Mouse (Mus musculus) liver, embryonic 14.5 days (tissue): Measurements from ENCODE around the gene Ankrd52. TPM values are rescaled to one million over a fixed set of nuclear protein-coding genes. Genes with fewer than 3 reads are reported as not detected.

Source experiments
- ATAC-seq: fragments of 200-750 bp; cut with Nextera tagmentation; 2 replicates; pipeline ENCODE4 v1.8.0; 2017; ENCODE audit warnings: moderate number of reproducible peaks, mild to moderate bottlenecking, moderate library complexity; ENCODE audit not compliant: insufficient read depth
- DNase-seq, 3 experiments: peaks; one replicate each; pipeline ENCODE4 v3.0.0-alpha.2; 2012 to 2013; ENCODE audit warnings: low read depth in 3 of 3, low spot score in 3 of 3
- H3K27ac ChIP-seq: fragments of 300-500 bp; sonication (generic); 2 replicates; pipeline ENCODE4 v1.5.1; 2014; ENCODE audit warnings: moderate library complexity, mild to moderate bottlenecking, control low read depth, inconsistent platforms
- H3K27me3 ChIP-seq: fragments of 300-500 bp; sonication (generic); 2 replicates; pipeline ENCODE4 v1.6.1; 2014; ENCODE audit warnings: mild to moderate bottlenecking, low read length, moderate library complexity; ENCODE audit not compliant: control insufficient read depth, insufficient read depth
- H3K36me3 ChIP-seq: fragments of 300-500 bp; sonication (generic); replicated peaks from 2 replicates; pipeline ENCODE4 v1.6.1; 2014; ENCODE audit warnings: low read depth; ENCODE audit not compliant: control insufficient read depth, insufficient read depth
- H3K4me1 ChIP-seq, 2 experiments: fragments of 200-500 bp in 1 of 2; fragments of 300-500 bp in 1 of 2; sonication (generic) in 1 of 2; replicated peaks; 2 replicates each; pipeline ENCODE4 v1.6.1; 2012 to 2014; ENCODE audit warnings: antibody characterized with exemption in 1 of 2, inconsistent platforms in 1 of 2, low read length in 1 of 2; ENCODE audit not compliant: control insufficient read depth in 2 of 2, insufficient read depth in 2 of 2
- H3K4me2 ChIP-seq: fragments of 300-500 bp; sonication (generic); 2 replicates; pipeline ENCODE4 v1.6.1; 2014; ENCODE audit warnings: low read depth, mild to moderate bottlenecking, control low read depth, moderate library complexity
- H3K4me3 ChIP-seq, 2 experiments: fragments of 200-500 bp in 1 of 2; fragments of 300-500 bp in 1 of 2; sonication (generic) in 1 of 2; 2 replicates each; pipeline ENCODE4 v1.5.1; 2012 to 2014; ENCODE audit warnings: low read depth in 2 of 2, low read length in 2 of 2, mild to moderate bottlenecking in 2 of 2, control low read depth in 1 of 2, inconsistent platforms in 1 of 2, moderate library complexity in 1 of 2; ENCODE audit not compliant: insufficient read depth in 1 of 2
- H3K9ac ChIP-seq: fragments of 300-500 bp; sonication (generic); replicated peaks from 2 replicates; pipeline ENCODE4 v1.6.1; 2014; ENCODE audit warnings: mild to moderate bottlenecking, control low read depth, moderate library complexity
- H3K9me3 ChIP-seq: fragments of 300-500 bp; sonication (generic); 2 replicates; pipeline ENCODE4 v1.6.1; 2016; ENCODE audit warnings: low read length, mixed read lengths; ENCODE audit not compliant: control insufficient read depth
- CTCF ChIP-seq: IDR thresholded peaks from 2 replicates; pipeline ENCODE4 v1.5.1; 2016; ENCODE audit warnings: antibody characterized with exemption, low read depth, control low read depth
- EP300 ChIP-seq: IDR thresholded peaks from 2 replicates; pipeline ENCODE4 v1.6.1; 2016; ENCODE audit warnings: antibody characterized with exemption, low read depth
- WGBS: fragments of 180-500 bp; shearing (Covaris S2); extraction: QIAGEN DNeasy Blood & Tissue Kit; methylation state at CpG from one replicate; pipeline ENCODE4 v1.1.7; 2014; ENCODE audit not compliant: insufficient replicate concordance; 5-methylcytosine and 5-hydroxymethylcytosine counted together
- polyA plus RNA-seq, 2 experiments: library from polyadenylated mRNA; depleted of rRNA in 1 of 2; stranded (reverse) in 1 of 2; unstranded in 1 of 2; fragments of >200 nt; fragmentation: Nextera tagmentation in 1 of 2; extraction: Ambion mirVana in 1 of 2; gene quantifications; 2 replicates each; pipeline versions ENCODE4 v1.2.1 to v1.2.3; 2012 to 2014

The Ankrd52 gene
- polyA plus RNA-seq, 2 experiments: 4.3 to 7.4 TPM

GRCm38 (mm10) chr10:128343436-128343835 is 33.5 kb upstream of the Ankrd52 start:
- Histone ChIP-seq H3K4me1 (peaks cover 51 to 52% of the 10 kb centered on the region in 2 experiments), H3K4me2 (peak overlapping the region; percentile 28), H3K9ac (no peak overlapping the region), H3K27ac (peak overlapping the region; percentile 56), H3K4me3 (no peak overlapping the region), H3K9me3 (no peaks in the 10 kb centered on the region), H3K36me3 (peaks cover 15% of the 10 kb centered on the region), H3K27me3 (no peaks in the 10 kb centered on the region)
- DNase-seq (no peak), ATAC-seq (no peak)
- WGBS: 79% methylated on average over 1 of the region's 1 CpGs
- TF ChIP-seq CTCF (no peak), EP300 (no peak)

- ATAC-seq: peak; percentile 88
- H3K27me3 ChIP-seq: no peaks in the 10 kb centered on the region
- H3K27ac ChIP-seq: peak overlapping the region; percentile 92
- WGBS: 8% methylated on average over 7 of the region's 7 CpGs
- peak overlapping the region; percentile 51 for H3K9ac ChIP-seq
- H3K4me2 ChIP-seq: peak overlapping the region; percentile 68
- TF ChIP-seq EP300: peak; percentile 53
- no peak for TF ChIP-seq CTCF
- peak; percentile 79 to 88 (median 84) for DNase-seq
- peak overlapping the region; percentile 31 to 50; a peak in 3 of 4 replicates for H3K4me3 ChIP-seq
- peaks cover 20% of the 10 kb centered on the region for H3K36me3 ChIP-seq
- peaks cover 39 to 40% of the 10 kb centered on the region in 2 experiments for H3K4me1 ChIP-seq
- H3K9me3 ChIP-seq: no peaks in the 10 kb centered on the region
Observed at GRCm38 (mm10) chr10:128344568-128345275, 32.2 kb upstream of the Ankrd52 start.

- H3K4me2 ChIP-seq: no peak overlapping the region
- ATAC-seq (no peak), DNase-seq (no peak)
- TF ChIP-seq CTCF (no peak), EP300 (no peak)
- no peak overlapping the region for H3K9ac ChIP-seq
- H3K36me3 ChIP-seq: peaks cover 44% of the 10 kb centered on the region
- no peaks in the 10 kb centered on the region for H3K9me3 ChIP-seq
- peaks cover 25 to 26% of the 10 kb centered on the region in 2 experiments for H3K4me1 ChIP-seq
- no peak overlapping the region for H3K4me3 ChIP-seq
- H3K27me3 ChIP-seq: no peaks in the 10 kb centered on the region
- WGBS: 91% methylated on average over 8 of the region's 8 CpGs
- no peak overlapping the region for H3K27ac ChIP-seq
Observed at GRCm38 (mm10) chr10:128347541-128347940, 29.4 kb upstream of the Ankrd52 start.

- Histone ChIP-seq H3K9ac (no peak overlapping the region), H3K4me2 (no peak overlapping the region), H3K36me3 (peaks cover 80% of the 10 kb centered on the region), H3K4me3 (no peak overlapping the region), H3K27me3 (no peaks in the 10 kb centered on the region), H3K27ac (no peak overlapping the region), H3K9me3 (no peaks in the 10 kb centered on the region), H3K4me1 (no peaks in the 10 kb centered on the region)
- 45% methylated on average over 2 of the region's 2 CpGs for WGBS
- TF ChIP-seq CTCF: peak; percentile 73
- no peak for TF ChIP-seq EP300
- DNase-seq (peak in 1 of 3 experiments; percentile 47), ATAC-seq (no peak)
Observed at GRCm38 (mm10) chr10:128358796-128359195, 18.1 kb upstream of the Ankrd52 start.

- H3K36me3 ChIP-seq: peaks cover 76% of the 10 kb centered on the region
- WGBS: 83% methylated on average over 6 of the region's 6 CpGs
Observed at GRCm38 (mm10) chr10:128359226-128359625, 17.7 kb upstream of the Ankrd52 start.

More at GRCm38 (mm10) chr10:128359226-128359625, 17.7 kb upstream of the Ankrd52 start:
- no peak overlapping the region for H3K9ac ChIP-seq
- no peak for ATAC-seq
- TF ChIP-seq CTCF: no peak
- TF ChIP-seq EP300: no peak
- H3K4me1 ChIP-seq: no peaks in the 10 kb centered on the region
- no peak overlapping the region for H3K27ac ChIP-seq
- DNase-seq: no peak
- no peaks in the 10 kb centered on the region for H3K9me3 ChIP-seq
- H3K27me3 ChIP-seq: no peaks in the 10 kb centered on the region
- H3K4me2 ChIP-seq: no peak overlapping the region
- no peak overlapping the region for H3K4me3 ChIP-seq
